Mouse (Mus musculus): Measurements from ENCODE around the gene Cpa5.

DNA sequence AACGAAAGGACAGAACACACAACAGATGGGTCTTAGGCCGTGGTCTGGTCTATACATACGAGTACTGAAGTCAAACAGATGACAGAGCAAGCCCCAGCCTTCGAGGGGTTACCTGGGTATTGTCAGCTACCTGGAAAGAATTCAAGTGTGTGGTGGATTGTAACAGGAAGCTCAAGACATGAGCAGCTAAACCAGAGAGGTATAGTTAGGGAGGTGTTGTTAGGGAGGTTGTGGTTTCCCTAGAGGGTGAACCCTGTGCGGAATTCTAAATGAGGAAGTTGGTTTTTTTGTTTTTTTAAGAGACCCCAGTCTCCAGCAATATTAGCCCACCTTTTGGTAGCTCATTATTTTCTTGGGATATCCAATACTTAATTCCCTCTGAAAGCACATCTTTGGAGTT lies 5.1 kb upstream of the Cpa5 start:
- TF ChIP-seq CTCF (IDR thresholded peaks at IDR 0.05; ENCODE audit: borderline replicate concordance, extremely low read depth, insufficient read depth, insufficient read length) (no peak), POLR2A (IDR thresholded peaks at IDR 0.05; ENCODE audit: borderline replicate concordance, extremely low read depth, insufficient read depth, insufficient read length, poor library complexity, severe bottlenecking) (no peak)
